Mouse (Mus musculus) MEL (cell line): Measurements from ENCODE around the gene Fgf22.

Source experiments
- CTCF ChIP-seq, 3 experiments: IDR thresholded peaks in 2 of 3; conservative IDR thresholded peaks in 1 of 3; 2 replicates each; pipeline ENCODE4 v1.5.1; 2011 to 2012; ENCODE audit warnings: low read length in 3 of 3, low read depth in 2 of 3, mild to moderate bottlenecking in 2 of 3, improper control_type of control experiment in 1 of 3, inconsistent platforms in 1 of 3, mixed read lengths in 1 of 3, moderate library complexity in 1 of 3; ENCODE audit not compliant: control insufficient read depth in 1 of 3, insufficient read depth in 1 of 3, poor library complexity in 1 of 3, severe bottlenecking in 1 of 3
- E2F4 ChIP-seq: IDR thresholded peaks from 2 replicates; pipeline ENCODE4 v1.6.1; 2011; ENCODE audit warnings: low read depth, low read length, improper control_type of control experiment, borderline replicate concordance
- EP300 ChIP-seq, 2 experiments: IDR thresholded peaks; 2 replicates each; pipeline ENCODE4 v1.6.1; 2011; ENCODE audit warnings: improper control_type of control experiment in 2 of 2, low read length in 2 of 2, low read depth in 1 of 2, mild to moderate bottlenecking in 1 of 2
- KAT2A ChIP-seq: conservative IDR thresholded peaks from 2 replicates; pipeline ENCODE4 v1.6.1; 2012; ENCODE audit warnings: low read depth, low read length, improper control_type of control experiment, inconsistent platforms
- MAX ChIP-seq: IDR thresholded peaks from 2 replicates; pipeline ENCODE4 v1.6.1; 2011; ENCODE audit warnings: low read length, improper control_type of control experiment
- POLR2A ChIP-seq, 2 experiments: IDR thresholded peaks; 2 replicates each; pipeline ENCODE4 v1.6.1; 2011 to 2012; ENCODE audit warnings: low read length in 2 of 2, mild to moderate bottlenecking in 2 of 2, control low read depth in 1 of 2, improper control_type of control experiment in 1 of 2, low read depth in 1 of 2, moderate library complexity in 1 of 2; ENCODE audit not compliant: control insufficient read depth in 1 of 2, insufficient read depth in 1 of 2, poor library complexity in 1 of 2
- TBP ChIP-seq: IDR thresholded peaks from 2 replicates; pipeline ENCODE4 v1.8.0; 2011; ENCODE audit warnings: low read depth, low read length, improper control_type of control experiment
- ZNF384 ChIP-seq: IDR thresholded peaks from 2 replicates; pipeline ENCODE4 v1.6.1; 2012; ENCODE audit warnings: low read depth, mild to moderate bottlenecking, inconsistent platforms, low read length, improper control_type of control experiment

DNA sequence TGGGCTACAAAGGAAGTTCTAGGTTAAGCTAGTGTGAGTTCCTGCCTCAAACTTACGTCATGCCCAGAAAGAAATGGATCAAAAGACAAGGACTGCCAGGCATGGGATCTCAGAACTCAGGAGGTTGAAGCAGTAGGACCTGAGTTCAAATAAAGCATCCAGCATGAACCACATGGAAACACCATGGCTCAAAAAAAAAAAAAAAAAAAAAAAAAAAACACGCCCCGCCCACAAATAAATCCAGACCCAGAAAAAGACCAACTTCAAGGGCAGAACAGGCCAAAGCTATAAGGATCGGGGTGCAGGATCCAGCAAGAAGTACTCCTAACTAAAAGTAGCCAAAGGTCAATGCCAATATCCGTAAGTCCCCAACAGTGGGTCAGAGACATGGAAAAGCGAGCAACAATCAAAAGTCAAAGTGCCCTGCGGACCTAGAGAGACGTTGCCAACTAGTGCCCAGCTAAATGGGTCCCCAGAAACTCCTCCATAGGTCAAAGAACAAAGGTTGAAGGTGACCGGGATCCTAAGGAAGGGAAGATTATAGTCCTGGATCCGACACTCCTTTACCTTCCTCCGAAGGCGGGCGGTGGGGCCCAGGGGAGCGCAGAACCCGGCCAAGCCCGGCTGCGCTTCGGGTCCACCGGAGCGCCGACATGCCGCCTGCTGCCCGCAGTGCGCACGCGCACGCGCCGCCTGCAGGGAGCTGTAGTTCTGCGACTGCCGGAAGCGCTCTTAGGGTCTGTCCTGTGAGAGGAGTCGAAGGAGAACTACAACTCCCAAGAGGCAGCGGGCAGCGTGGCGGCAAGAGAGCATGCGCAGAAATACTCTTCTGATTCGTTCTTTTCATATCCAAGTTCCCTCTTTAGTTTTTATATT lies 8.7 kb upstream of the Fgf22 start, which contains the start of gene Polrmt:
- TF ChIP-seq POLR2A (IDR thresholded peaks at IDR 0.05; ENCODE audit: control insufficient read depth in 1 of 2, insufficient read depth in 1 of 2, low read depth in 1 of 2, low read length in 2 of 2, poor library complexity in 1 of 2) (peak; percentile 88 to 91), EP300 (IDR thresholded peaks at IDR 0.05; ENCODE audit: low read depth in 1 of 2, low read length in 2 of 2) (no peak), TBP (0 out of 2 replicates have a peak, but pooled peaks have one; percentile 34), KAT2A (peak; percentile 95), E2F4 (no peak), CTCF (IDR thresholded peaks at IDR 0.05 in 2 of 3, conservative IDR thresholded peaks at IDR 0.05 in 1 of 3; ENCODE audit: control insufficient read depth in 1 of 3, insufficient read depth in 1 of 3, low read depth in 2 of 3, low read length in 3 of 3, poor library complexity in 1 of 3, severe bottlenecking in 1 of 3) (no peak), ZNF384 (peak; percentile 96), MAX (peak; percentile 32; the same call in 1 of the 2 replicates)
